Mouse (Mus musculus) testis, adult 2 months (tissue): ENCODE data around the gene Tprn.

Experiments used
- CTCF ChIP-seq: fragments of 200-500 bp; IDR thresholded peaks from 2 replicates; pipeline ENCODE4 v1.5.1; 2012; ENCODE audit warnings: low read depth, mild to moderate bottlenecking, inconsistent platforms, low read length, moderate library complexity; ENCODE audit not compliant: control insufficient read depth, insufficient read depth, insufficient replicate concordance
- POLR2A ChIP-seq: fragments of 200-500 bp; IDR thresholded peaks from 2 replicates; pipeline ENCODE4 v1.6.1; 2012; ENCODE audit warnings: low read depth, mild to moderate bottlenecking, inconsistent platforms, low read length, moderate library complexity; ENCODE audit not compliant: control insufficient read depth

DNA sequence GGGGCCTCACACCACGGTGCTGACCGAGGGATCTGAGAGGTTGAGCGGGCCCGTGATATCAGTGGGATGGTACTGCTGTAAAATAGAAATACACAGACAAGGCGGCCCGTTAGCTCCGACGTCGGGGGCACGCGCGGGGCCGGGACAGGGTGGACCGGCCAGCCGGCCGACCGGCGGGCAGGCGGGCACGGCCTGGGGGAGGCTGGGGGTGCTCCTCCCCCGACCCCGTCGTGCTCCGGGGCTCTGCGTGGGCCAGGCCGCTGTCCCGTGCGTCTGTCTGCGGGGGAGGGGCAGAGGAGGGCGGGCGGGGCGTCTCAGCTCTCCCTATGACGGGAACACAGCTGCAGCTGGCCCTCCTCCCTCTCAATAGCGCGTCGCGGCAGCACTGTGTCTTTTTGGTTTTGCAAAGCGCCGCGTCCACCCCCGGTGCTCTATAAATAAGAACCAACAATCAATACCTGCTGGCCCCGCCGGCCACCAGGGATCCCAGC lies 29.7 kb downstream of the Tprn start:
- TF ChIP-seq CTCF = no peak
- TF ChIP-seq POLR2A = no peak
